Mouse (Mus musculus) kidney, adult 2 months (tissue): ENCODE measurements around the gene Dnah8. TPM values are rescaled to one million over a fixed set of nuclear protein-coding genes. Genes with fewer than 3 reads are reported as not detected.

Experiments used
- DNase-seq: peaks from one replicate; pipeline ENCODE4 v3.0.0; 2021
- H3K27ac ChIP-seq: fragments of 200-500 bp; 2 replicates; pipeline ENCODE4 v1.5.1; 2012; ENCODE audit warnings: low read depth, low read length, control low read depth, inconsistent platforms; ENCODE audit not compliant: insufficient read depth
- H3K27me3 ChIP-seq: fragments of 200-500 bp; replicated peaks from 2 replicates; pipeline ENCODE4 v1.6.1; 2012; ENCODE audit warnings: mild to moderate bottlenecking, moderate library complexity, low read length, inconsistent platforms; ENCODE audit not compliant: control insufficient read depth, insufficient read depth
- H3K36me3 ChIP-seq: fragments of 200-500 bp; 2 replicates; pipeline ENCODE4 v1.6.1; 2012; ENCODE audit warnings: mild to moderate bottlenecking, moderate library complexity, low read length, inconsistent platforms; ENCODE audit not compliant: control insufficient read depth, insufficient read depth
- H3K4me1 ChIP-seq: fragments of 200-500 bp; 2 replicates; pipeline ENCODE4 v1.6.1; 2011; ENCODE audit warnings: low read length; ENCODE audit not compliant: control insufficient read depth, insufficient read depth
- H3K4me3 ChIP-seq: fragments of 200-500 bp; 2 replicates; pipeline ENCODE4 v1.5.1; 2011; ENCODE audit warnings: mild to moderate bottlenecking, low read depth, low read length, control low read depth; ENCODE audit not compliant: insufficient read depth
- CTCF ChIP-seq: fragments of 200-500 bp; conservative IDR thresholded peaks from 2 replicates; pipeline ENCODE4 v1.5.1; 2011; ENCODE audit warnings: low read depth, mild to moderate bottlenecking, control low read depth, low read length, moderate library complexity, mixed read lengths; ENCODE audit not compliant: insufficient read depth, insufficient read length
- POLR2A ChIP-seq: fragments of 200-500 bp; IDR thresholded peaks from one replicate; pipeline ENCODE4 v1.6.1; 2011; ENCODE audit warnings: low read depth, low read length, control low read depth
- WGBS: fragments of 180-500 bp; shearing (Covaris S2); methylation state at CpG from one replicate; pipeline ENCODE4 v1.1.7; 2018; 5-methylcytosine and 5-hydroxymethylcytosine counted together
- polyA plus RNA-seq: library from polyadenylated mRNA; depleted of rRNA; stranded (reverse); fragments of >200 nt; gene quantifications from 2 replicates; pipeline ENCODE4 v1.2.3, GENCODE M21; 2012

Gene Dnah8
- polyA plus RNA-seq, 1 experiment, result 1.2 TPM

- DNase-seq, result no peak
- no peak for TF ChIP-seq POLR2A
- TF ChIP-seq CTCF, result no peak
- WGBS, result 72% methylated on average over 6 of the region's 6 CpGs
- Histone ChIP-seq H3K36me3 (no peaks in the 10 kb centered on the region), H3K27me3 (no peaks in the 10 kb centered on the region), H3K27ac (no peak overlapping the region), H3K4me3 (no peak overlapping the region), H3K4me1 (no peaks in the 10 kb centered on the region)
Measured at GRCm38 (mm10) chr17:30821115-30821514, 197.0 kb downstream of the Dnah8 start.

GRCm38 (mm10) chr17:30824473-30824872, 200.3 kb downstream of the Dnah8 start:
- no peak for DNase-seq
- H3K27ac ChIP-seq, result no peak overlapping the region
- H3K27me3 ChIP-seq, result no peaks in the 10 kb centered on the region
- H3K4me3 ChIP-seq, result no peak overlapping the region
- no peak for TF ChIP-seq CTCF
- TF ChIP-seq POLR2A, result no peak
- no peaks in the 10 kb centered on the region for H3K4me1 ChIP-seq
- 86% methylated on average over 7 of the region's 7 CpGs for WGBS
- H3K36me3 ChIP-seq, result no peaks in the 10 kb centered on the region

DNA sequence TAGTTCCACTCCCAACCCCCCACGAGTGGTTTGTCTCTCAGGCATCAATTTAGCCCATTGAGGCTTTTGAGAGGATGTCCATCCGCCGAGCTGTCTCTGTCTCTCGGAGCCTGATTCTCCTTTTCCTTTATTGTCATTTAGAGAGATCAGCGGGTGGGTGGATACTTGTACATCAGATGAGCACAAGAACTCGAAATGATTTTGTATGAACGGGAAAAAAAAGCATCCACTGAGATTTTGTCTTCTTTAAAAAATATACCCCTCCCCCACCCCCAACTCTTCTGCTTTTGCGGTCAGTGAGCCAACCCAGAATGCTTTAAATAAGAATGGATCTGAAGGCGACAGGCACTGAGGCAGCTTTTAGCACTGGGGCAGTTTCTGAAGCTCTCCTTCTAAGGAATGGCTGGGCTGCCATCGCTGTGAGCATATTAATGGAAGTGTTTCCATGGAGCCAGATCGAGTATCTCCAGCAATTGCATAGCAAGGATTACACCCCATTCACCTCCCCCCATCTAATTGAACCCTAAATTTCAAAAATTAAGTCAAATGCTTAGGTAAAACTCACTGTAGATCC, 201.7 kb downstream of the Dnah8 start:
- DNase-seq, result no peak
- whole genome bisulfite sequencing, result 59% methylated on average over 11 of the region's 11 CpGs
- Histone ChIP-seq H3K36me3 (no peaks in the 10 kb centered on the region), H3K4me1 (no peaks in the 10 kb centered on the region), H3K27ac (no peak overlapping the region), H3K27me3 (no peaks in the 10 kb centered on the region), H3K4me3 (no peak overlapping the region)
- TF ChIP-seq POLR2A (no peak), CTCF (no peak)

DNA sequence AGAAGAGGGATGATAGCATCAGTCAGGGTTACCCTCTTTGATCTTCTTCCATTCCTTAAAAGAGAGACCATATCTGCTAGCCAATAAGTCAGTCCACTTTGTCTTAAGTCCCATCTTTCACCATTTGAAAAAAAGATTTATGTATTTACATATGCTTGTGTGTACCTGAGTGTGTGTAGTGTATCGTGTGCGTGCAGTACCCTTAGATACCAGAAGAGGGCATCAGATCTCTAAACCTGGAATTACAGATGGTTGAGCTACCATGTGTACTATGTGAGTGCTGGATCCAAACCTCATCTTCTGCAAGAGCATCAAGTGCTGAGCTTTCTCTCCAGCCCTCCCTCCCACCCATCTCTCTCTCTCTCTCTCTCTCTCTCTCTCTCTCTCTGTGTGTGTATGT, 207.0 kb downstream of the Dnah8 start:
- H3K4me3 ChIP-seq, result no peak overlapping the region
- TF ChIP-seq CTCF (no peak), POLR2A (no peak)
- H3K27ac ChIP-seq, result no peak overlapping the region
- no peak for DNase-seq
- H3K36me3 ChIP-seq, result no peaks in the 10 kb centered on the region
- H3K4me1 ChIP-seq, result no peaks in the 10 kb centered on the region
- H3K27me3 ChIP-seq, result no peaks in the 10 kb centered on the region
- WGBS, result 100% methylated on average over 2 of the region's 2 CpGs

DNA sequence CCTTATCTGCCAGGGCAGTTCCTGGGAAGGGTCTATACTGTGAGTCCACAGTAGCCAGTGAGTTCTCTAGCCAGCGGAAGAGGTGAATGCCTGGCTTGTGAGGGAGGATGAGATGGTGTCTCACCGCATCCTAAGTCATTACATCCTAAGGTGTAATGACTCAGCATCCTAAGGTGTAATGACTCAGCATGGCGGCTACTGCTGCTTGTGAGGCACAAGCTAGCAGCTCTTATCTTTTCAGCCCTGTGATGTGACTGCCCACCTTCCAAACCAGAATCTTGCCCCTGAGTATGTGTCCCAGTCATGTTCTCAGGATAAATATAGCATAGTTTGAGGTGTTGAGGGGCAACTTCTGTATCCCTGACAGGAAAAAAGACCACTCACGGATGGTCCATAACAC, 211.3 kb downstream of the Dnah8 start:
- no peaks in the 10 kb centered on the region for H3K27me3 ChIP-seq
- H3K4me1 ChIP-seq, result no peaks in the 10 kb centered on the region
- H3K36me3 ChIP-seq, result no peaks in the 10 kb centered on the region
- H3K4me3 ChIP-seq, result no peak overlapping the region
- WGBS, result 87% methylated on average over 4 of the region's 4 CpGs
- TF ChIP-seq CTCF (no peak), POLR2A (no peak)
- DNase-seq, result no peak
- H3K27ac ChIP-seq, result no peak overlapping the region

GRCm38 (mm10) chr17:30837031-30837430, 212.9 kb downstream of the Dnah8 start:
- no peaks in the 10 kb centered on the region for H3K36me3 ChIP-seq
- no peaks in the 10 kb centered on the region for H3K4me1 ChIP-seq
- WGBS, result 62% methylated on average over 1 of the region's 1 CpGs
- H3K4me3 ChIP-seq, result no peak overlapping the region
- H3K27me3 ChIP-seq, result no peaks in the 10 kb centered on the region
- no peak for TF ChIP-seq POLR2A
- TF ChIP-seq CTCF, result no peak
- no peak overlapping the region for H3K27ac ChIP-seq
- DNase-seq, result no peak

GRCm38 (mm10) chr17:30840046-30840445, 215.9 kb downstream of the Dnah8 start:
- TF ChIP-seq CTCF (no peak), POLR2A (no peak)
- 85% methylated on average over 9 of the region's 9 CpGs for WGBS

More at GRCm38 (mm10) chr17:30840046-30840445, 215.9 kb downstream of the Dnah8 start:
- Histone ChIP-seq H3K36me3 (no peaks in the 10 kb centered on the region), H3K27ac (no peak overlapping the region), H3K27me3 (no peaks in the 10 kb centered on the region), H3K4me1 (no peaks in the 10 kb centered on the region), H3K4me3 (no peak overlapping the region)
- no peak for DNase-seq
